Mouse (Mus musculus) CH12.LX (cell line): ENCODE results near the gene Rftn2.

Experiments used
- CTCF ChIP-seq, 2 experiments: IDR thresholded peaks in 1 of 2; conservative IDR thresholded peaks in 1 of 2; 2 replicates each; pipeline ENCODE4 v1.5.1; 2011 to 2012; ENCODE audit warnings: low read depth in 2 of 2, low read length in 2 of 2, improper control_type of control experiment in 1 of 2, inconsistent platforms in 1 of 2, mild to moderate bottlenecking in 1 of 2, moderate library complexity in 1 of 2
- EP300 ChIP-seq: IDR thresholded peaks from 2 replicates; pipeline ENCODE4 v1.6.1; 2011; ENCODE audit warnings: low read length, improper control_type of control experiment
- MEF2A ChIP-seq: IDR thresholded peaks from 2 replicates; pipeline ENCODE4 v1.6.1; 2014; ENCODE audit warnings: low read depth, mild to moderate bottlenecking, inconsistent platforms, low read length, improper control_type of control experiment, borderline replicate concordance
- POLR2A ChIP-seq: IDR thresholded peaks from 2 replicates; pipeline ENCODE4 v1.6.1; 2011; ENCODE audit warnings: low read depth, mild to moderate bottlenecking, improper control_type of control experiment, low read length
- TBP ChIP-seq: conservative IDR thresholded peaks from 2 replicates; pipeline ENCODE4 v1.6.1; 2011; ENCODE audit warnings: low read depth, low read length, improper control_type of control experiment

GRCm38 (mm10) chr1:55217191-55217590 lies 9.4 kb downstream of the Rftn2 start:
- TF ChIP-seq EP300 (no peak), CTCF (conservative IDR thresholded peaks at IDR 0.05 in 1 of 2, IDR thresholded peaks at IDR 0.05 in 1 of 2; ENCODE audit: low read depth in 2 of 2, low read length in 2 of 2) (no peak), POLR2A (no peak), TBP (no peak), MEF2A (no peak)
